Mouse (Mus musculus) bone marrow macrophage, adult 2 months (primary cell): ENCODE data around the gene Slit1.

ENCODE experiments used
- CTCF ChIP-seq: IDR thresholded peaks from 2 replicates; pipeline ENCODE4 v1.5.1; 2012; ENCODE audit warnings: low read depth, mild to moderate bottlenecking, low read length, moderate library complexity
- POLR2A ChIP-seq: IDR thresholded peaks from 2 replicates; pipeline ENCODE4 v1.6.1; 2012; ENCODE audit warnings: mild to moderate bottlenecking, low read depth, low read length, borderline replicate concordance

- TF ChIP-seq POLR2A = no peak
- no peak for TF ChIP-seq CTCF
Observed at GRCm38 (mm10) chr19:41613325-41614087, 130.0 kb downstream of the Slit1 start.
